Mouse (Mus musculus) cerebellum, postnatal 10 days (tissue): ENCODE results near the gene Slc16a9.
A peak's percentile ranks its signal among the peaks of the same experiment; 100 is the strongest.
"Not testable (repeated sequence)": the region's sequence is repeated elsewhere in the genome, so short reads cannot be mapped to it uniquely, and the experiment has no call there.

ENCODE experiments used
- DNase-seq, 2 experiments: peaks; one replicate each; pipeline ENCODE4 v3.0.0; 2021; ENCODE audit warnings: mixed read lengths in 2 of 2

Slc16a9 gene

DNA sequence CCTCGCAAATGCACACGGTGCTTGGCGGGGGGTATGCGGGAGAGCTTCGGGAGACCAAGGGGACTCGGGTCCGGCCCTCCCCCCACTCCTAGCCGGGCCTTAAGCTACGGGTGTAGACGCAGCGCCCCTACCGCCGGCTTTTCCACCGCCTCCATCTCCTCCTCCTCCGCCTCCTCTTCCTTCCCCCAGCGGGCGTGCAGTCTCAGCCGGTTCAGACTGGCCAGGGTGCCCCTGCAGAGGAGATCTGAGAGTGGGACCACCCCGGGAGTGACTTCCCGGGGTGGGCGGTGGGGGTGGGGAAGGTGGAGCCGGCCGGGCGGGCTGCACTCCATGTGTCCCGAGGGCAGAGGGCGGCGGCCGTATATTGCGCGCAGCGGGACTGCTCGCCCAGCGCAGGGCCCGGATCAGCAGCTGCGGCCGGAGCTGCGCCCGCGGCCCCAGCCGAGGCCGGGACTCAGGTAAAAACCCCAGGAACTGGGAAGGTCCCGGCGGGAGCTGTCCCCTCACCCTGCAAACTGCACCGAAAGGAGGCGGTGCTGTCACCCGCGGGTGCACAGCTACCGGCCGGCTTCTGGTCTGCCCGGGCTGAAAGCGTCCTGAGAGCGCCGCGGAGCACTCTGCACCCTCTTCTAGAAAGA lies at the start of gene Slc16a9:
Gene Slc16a9, plus strand, starts transcription at position 180 of the 638 bp plus-strand sequence.
- DNase-seq, result peak; percentile 85

DNA sequence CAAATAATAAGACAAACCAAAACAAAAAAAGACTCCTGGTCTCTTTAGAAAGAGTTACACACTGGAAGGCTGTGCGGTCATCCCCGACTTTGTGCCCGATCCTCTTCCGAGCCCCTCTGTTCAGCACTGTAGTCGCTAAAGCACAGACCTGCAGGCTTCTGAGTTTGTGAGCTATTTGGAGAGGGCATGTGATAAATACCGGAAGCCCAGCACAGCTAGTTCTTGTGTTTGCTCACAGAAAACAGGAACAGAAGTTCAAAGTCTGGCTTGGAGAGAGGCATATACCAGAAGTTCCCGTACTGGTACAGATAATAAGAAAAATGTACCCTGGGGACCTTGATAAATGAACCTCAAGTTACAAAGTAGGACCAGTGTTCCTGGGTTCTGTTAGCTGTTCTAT lies 49.6 kb upstream of the Slc16a9 start:
- DNase-seq, result no peak

DNA sequence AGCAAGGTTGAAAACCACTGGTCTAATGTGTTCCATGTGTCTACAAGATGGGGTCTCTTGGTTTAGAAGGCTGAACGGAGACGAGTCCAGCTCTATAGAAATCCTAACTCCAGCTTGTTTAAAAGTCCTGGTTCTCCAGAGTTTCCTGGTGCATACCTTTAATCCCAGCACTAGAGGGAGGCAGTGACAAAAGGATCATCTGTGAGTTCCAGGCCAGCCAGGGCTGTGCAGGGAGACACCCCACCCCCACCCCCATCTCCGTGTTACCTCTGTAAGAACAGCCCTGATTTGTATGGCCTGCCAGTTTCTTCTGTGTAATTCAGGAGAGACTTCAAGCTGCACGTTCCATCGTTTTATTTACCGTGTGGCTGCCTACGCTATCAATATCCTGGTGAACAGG lies 49.1 kb upstream of the Slc16a9 start:
- peak; percentile 53 to 64 for DNase-seq

DNA sequence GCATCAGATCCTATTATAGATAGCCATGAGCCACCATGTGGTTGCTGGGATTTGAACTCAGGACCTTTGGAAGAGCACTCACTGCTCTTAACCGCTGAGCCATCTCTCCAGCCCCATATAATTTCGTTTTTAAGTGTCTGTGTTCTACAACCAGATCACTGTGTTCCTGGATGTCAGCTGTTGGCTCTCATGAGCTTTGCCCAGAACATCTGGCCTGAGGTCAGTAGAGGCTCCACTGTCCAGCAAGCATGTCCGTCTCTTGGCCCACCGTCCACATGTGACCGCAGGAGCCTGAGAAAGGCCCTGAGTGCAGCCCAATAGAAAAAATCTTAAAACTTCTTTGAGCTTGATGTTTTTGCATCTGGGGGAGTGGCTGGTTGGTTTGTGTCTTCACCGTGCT lies 48.2 kb upstream of the Slc16a9 start:
- DNase-seq, result no peak

DNA sequence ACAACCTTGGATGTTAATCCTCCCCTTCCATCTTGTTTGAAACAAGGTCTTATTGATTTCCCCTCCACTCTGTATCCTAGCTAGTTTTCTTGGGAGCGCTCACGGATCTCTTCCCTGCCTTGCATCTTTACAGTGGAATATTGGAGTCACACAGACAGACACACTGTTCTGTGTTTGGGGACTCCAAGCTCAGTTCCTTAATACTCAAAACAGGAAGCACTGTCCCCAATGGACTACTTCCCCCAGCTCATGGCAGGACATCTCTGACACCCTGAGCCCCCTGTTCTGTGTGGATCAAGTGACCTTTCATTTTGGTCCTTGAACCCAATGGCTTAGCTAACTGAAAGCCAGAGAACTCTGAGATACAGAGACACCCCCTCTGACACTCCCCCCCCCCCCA lies 47.3 kb upstream of the Slc16a9 start:
- no peak for DNase-seq

DNA sequence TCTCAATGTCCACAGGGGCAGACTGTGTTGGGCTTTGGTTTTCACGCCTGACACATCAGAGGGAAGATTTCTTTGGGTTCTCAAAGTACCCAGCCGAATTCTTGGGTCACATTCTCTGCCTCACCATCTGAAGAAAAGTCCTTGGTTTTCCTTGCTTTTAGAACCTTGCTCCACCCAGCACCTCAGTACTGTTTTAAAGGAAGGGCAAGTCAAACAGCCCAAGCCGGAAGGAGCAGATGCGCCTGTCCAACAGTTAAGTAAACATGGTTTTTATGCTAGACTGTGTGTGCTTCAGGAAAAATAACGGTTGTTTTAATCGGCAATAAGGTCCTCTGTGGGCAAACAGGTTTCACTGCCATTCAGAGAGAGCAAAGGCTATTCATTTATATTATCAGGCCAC lies 46.9 kb upstream of the Slc16a9 start:
- DNase-seq, result no peak

DNA sequence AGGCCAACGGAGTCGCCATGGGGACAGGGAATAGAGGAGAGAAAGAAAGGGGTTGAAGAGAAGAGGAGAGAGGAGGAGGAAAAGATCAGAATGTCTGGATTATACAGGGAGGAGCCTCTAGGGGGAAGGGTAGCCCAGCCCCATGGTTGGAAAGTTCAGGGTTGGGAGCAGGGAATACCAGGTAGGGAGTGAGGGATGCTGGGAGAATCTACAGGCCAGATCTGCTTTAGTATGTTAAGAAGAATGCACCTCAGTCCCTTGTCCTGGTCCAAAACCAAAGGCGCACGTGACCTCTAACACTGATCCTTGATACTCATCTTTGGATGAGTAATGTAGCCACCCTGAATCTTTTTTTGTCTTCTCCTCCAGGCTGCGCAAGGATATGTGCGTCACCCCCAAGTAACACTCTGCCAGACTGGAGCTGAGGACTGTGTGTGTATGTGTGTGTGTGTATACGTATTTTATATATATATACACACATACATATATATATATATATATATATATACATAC lies 45.9 kb upstream of the Slc16a9 start:
- DNase-seq, result no peak

DNA sequence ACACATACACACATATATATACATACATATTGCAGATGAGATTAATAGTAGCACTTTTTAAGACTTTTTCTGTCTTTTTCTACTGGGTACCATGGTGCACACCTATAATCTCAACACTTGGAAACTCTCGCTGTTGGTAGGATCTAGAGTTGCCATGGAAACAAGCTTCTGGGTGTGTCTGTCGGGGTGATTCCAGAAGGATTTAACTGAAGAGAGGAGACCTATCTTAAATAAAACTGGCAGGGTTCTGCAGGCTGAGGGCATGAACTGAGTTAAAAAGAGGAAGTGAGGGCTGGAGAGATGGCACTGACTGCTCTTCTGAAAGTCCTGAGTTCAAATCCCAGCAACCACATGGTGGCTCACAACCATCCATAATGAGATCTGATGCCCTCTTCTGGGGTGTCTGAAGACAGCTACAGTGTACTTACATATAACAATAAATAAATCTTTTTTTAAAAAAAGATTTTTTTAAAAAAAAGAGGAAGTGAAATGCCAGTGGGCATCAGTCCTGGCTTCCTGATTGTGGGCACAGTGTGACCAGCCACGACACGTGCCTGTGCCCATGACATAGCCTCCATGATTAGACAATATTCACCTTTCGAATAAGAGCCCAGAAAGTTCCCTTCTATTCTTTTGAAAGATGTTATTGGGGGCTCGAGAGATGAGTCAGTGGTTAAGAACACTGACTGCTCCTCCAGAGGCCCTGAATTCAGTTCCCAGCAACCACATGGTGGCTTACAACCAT lies 45.3 kb upstream of the Slc16a9 start:
- DNase-seq, result no peak

DNA sequence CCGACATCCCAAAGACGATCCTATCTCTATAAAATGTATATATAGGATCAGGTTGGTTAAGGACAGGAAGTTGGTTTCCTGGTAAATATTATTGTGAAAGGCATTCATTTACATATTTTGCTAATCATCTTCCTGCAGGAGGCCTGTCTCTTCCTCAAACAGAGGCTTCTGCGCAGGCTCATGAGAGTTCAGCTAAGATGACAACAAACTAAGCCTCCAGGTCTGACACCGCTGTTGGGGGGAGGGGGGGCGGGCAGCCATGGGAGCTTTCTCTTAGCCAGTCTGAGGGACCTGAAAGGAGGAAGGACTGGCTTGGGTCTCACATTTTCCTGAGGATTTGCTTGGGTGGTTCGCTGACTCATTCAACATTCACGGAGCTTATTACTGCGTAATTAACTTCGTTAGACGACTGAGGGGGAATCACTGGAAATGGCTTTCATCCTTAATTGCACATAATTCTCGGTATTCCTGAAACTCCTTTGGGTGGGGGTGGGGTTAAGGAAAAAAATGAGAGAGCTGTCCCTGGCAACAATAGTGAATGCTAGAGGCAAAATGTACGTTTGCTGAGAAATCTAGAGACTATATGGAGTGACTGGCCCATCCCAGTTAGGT lies 43.9 kb upstream of the Slc16a9 start:
- DNase-seq, result no peak

DNA sequence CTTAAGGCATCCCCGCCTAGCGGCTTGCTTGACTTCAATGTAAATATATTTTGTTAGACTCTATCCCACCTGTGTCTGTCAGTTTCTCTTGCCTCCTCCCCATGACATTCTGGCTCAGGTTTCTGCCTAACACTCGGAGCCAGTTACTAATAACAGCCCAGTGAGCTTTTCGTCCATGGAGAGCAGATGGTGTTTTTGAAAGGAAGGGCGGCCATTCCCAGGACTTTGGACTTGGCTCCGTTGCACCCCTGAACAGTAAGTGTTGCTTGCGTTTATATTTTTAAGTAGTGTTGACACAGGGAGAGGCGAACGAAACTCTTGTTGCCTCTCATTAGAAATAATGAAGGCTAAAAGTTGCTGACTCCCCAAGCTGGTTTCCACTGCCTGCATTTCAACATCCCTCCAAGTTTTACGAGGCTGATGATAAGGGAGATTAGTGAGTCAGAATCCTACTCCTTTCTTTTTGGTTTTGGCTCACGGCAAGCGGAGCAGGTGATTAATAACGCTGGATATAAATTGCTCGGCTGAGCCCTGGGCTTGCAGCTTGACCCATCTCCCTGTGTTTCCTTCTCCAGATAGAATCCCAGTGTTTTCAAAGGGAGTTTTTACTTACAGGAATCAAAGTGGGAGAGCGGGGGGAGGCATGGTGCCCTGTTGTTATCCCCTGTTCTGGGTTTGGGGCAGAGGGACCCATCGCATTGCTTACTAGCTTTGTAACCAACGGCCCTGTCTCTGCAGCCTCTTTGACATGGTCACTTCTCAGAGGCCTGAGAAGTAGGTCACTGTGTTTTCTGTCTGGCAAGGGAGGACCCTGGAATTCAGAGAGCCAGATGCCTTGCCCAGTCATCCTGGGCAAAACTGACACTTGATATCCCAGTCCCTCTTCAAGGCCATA lies 40.1 kb upstream of the Slc16a9 start, which contains the start of gene Mrln:
Gene Mrln, plus strand, starts transcription at position 160 of the 895 bp plus-strand sequence.
- peak; percentile 81 to 82 for DNase-seq

DNA sequence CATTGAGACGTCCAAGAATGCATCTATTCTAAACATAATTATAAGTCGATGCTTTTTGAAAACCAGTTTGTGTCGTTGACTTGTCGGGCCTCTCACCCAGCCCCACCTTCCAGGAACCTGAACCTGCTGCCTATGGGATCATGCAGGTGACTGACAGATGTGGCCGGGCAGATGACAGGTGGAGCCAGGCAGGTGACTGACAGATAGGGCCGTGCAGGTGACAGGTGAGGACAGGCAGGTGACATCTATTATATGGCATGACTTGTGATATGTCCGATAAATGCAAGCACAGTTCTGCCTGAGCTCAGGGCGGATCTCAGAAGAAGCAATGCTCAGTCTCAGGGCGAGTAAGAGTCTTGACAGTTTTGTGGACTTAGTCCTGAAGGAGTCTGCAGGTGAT lies 33.6 kb upstream of the Slc16a9 start:
- no peak for DNase-seq

DNA sequence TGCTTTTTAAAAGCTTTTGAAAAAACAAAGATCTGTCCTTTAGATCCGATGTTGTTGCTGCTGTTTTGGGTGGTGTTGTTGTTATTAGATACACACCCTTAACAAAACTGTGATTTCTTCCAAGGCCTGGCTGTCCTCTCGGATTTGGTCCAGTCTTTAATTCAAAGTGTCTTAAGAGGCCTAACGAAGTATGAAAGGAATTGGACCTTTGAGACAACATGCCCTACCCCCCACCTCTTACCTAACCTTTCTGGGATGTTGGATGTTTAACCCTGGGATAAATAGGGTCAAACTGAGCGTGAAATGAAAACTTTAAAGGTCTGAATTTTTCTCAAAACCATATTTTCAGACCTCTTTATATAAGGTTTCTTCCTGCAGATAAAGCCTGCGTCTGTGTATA lies 23.9 kb upstream of the Slc16a9 start:
- no peak for DNase-seq

DNA sequence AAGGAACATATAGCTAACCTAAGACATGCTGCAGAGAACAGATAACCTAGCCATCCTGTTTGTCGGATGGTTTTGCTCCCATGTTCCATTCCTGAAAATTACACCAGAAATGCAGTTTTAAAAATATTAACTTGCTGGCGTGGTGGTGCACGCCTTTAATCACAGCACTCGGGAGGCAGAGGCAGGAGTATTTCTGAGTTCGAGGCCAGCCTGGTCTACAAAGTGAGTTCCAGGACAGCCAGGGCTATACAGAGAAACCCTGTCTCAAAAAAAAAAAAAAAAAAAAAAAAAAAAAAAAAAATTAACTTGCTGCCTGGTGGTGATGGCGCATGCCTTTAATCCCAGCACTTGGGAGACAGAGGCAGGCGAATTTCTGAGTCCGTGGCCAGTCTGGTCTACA lies 22.7 kb upstream of the Slc16a9 start:
- DNase-seq, result not testable (repeated sequence)

DNA sequence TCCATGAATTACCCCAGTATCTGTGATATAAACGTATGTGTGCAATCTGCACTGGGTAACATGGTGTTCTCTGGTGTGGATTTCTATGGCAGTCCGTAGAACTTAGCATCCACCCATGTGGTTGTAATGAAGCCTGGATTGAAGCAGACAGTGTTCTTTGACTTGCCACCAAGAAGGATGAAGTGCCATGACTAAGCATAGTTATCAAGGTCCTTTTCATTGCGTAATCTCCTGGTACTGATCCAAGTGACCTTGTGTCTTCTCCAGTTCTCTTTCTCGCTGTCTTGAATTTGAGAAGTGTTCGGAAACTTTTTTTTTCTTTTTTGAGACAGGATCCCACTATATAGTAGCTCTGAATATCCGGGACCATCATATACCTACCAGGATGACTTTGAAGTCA lies 20.3 kb upstream of the Slc16a9 start:
- DNase-seq, result no peak

DNA sequence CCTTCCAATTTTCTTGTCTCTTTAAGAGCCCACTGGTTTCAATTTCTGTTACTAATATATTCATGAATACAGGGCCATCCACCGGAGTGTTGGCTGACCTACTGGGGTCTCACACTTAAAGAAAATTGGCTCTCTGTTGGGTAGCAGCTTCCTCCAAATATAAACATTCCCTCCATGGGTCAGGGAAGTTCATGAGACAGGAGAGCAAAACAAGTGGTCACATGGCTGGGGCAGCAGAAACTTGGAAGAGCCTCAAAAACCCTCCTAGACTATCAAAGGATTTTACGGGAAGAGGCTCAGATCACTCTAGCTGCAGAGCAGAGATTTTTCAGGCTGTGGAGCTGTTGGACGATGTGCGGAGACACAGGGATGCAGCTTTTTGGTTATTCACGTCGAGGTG lies 19.1 kb upstream of the Slc16a9 start:
- no peak for DNase-seq

DNA sequence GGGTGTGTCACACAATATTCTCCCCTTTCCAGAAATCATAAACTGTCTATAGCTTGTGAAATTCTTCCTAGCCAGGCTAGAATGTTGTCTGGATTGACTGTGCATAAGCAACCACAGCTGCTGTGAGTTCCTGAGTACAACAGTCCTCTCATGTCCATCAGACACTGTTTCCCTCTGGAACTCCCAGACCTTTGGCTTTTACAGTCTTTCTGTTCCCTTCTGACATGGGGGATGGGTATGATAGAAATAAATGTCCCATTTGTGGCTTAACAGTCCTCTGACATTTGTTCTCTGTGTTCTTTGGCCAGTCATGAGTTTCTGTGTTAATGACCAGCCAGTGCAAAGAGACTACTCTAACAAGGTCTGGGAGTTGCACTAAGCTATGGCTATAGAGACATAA lies 18.3 kb upstream of the Slc16a9 start:
- no peak for DNase-seq

DNA sequence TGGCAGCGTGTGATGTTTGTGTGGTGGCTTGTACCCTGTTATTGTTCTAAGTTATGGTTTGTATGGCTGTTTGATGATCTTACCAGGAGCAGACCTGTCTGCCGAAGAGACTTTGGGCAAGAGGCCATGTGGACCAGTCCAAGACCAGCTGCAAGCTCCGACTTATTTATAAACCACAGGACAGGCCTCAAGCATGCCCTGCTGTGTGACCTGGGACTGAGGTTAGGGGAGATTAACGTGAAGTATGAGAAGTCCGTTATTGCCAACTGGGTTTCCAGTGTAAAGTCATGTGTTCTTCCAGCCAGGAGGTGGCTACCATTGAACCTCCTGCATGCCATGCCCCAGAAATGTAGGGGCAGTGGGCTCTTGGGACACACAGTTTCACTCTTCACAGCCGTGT lies 14.5 kb upstream of the Slc16a9 start:
- peak in 1 of 2 experiments; percentile 20 for DNase-seq

DNA sequence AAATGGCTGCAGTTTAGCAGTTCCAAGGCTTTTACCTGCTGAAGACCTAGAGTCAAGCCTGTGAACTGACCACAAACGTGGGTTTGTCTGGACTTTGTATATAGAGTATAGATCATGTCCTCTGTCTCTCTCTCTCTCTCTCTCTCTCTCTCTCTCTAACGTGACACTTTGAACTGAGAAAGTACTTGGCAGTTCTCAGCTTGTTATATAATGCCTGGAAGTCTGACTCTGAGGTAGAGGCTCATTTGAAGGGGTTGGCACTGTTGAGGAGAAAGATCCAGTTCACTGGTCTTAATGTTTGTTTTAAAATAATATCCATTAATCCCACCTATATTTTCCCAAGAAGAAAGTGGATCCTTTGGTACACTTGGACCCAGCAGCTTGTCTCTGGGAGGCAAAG lies 7.0 kb upstream of the Slc16a9 start:
- DNase-seq, result no peak

DNA sequence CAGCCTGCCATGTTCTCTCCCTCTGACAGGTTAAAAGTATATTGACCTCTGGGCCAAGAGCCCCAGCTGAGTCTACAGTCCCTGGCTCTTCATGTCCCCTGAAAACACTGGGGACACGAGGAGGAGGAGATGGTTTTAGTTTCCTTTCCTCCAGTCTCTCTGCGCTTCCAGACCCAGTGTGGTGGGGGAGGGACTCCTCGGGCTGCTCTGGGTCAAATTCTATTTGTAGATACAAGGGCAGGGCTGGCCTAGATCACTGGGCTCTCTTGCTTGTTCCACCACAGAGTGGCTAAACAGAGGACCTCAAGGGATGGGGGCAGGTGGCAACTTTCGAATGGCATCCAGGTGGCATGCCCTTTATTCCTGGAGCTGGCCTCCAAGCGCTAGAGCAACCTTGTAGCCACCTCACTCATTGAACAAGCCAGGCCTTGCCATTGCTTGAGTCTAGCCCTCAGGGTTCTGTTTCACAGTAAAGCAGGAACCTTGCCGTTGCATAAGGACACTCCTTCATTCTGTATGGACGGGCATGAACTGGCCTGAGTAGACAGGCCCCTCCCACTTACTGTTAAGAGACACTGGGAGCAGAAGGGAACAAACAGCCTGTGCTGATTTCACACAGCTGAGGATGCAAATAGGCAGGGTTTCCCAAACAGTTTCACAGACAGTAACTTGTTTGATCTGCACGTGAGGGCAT lies 2.0 kb upstream of the Slc16a9 start:
- DNase-seq, result no peak

DNA sequence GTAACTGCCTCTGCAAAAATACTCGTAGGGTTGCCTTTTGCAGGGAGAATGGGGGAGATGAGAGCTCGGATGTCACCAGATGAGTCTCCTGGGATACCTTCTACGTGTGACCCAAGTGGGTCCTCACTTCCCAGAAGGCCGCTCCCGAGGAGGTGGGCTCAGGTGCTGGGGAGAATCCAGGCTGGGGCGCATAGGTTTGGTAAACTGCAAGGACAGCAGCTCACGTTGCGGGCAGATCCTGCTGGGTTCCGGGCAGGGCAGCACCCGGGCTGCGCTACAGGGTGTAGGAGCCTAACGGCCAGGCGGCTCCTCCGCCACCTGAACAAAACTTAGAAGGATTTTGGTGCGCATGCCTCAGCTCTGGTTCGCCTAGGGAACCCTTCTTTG lies 652 bp downstream of the Slc16a9 start:
- DNase-seq, result peak; percentile 27 to 52

DNA sequence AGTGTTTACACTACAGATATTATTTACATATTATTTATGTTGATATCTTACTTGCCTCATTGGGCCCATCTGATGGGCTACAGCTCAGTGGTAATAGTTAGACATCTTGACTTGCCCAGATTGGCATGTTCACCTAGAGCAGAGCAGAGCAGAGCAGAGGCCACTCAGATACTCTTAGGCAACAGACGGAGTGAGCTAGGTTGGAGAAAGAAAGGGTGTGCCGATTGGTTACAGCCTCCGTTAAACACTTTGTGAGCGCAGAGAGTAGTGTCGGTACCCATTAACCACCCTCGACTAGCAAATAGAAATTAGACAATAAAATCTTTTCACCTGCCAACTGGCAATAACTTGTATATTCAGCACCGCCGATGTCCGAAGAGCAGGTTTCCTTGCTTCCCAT lies 1.2 kb downstream of the Slc16a9 start:
- DNase-seq, result peak in 1 of 2 experiments; percentile 19

DNA sequence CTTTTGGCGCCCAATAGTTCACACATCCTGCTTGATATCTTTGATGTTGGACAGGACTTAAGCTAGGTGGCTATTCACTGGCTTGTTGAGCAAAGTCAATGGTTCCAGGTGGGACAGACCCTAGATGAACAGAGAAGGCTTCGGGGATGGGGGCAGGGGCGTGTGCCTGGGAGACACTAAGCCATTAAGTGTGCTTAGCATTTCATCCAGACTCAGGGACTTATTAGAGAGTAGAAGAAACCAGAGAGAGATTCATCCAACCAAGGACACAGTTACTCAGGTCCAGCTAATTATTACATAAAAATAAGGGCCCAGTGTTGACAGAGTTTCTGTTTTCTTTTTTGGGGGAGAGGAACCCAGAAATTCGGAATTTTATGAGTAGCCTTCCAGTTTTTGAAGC lies 5.5 kb downstream of the Slc16a9 start:
- DNase-seq, result no peak
